Mouse (Mus musculus) telencephalon, adult 2 months (tissue): ENCODE measurements around the gene Itgb2.
A peak's percentile ranks its signal among the peaks of the same experiment; 100 is the strongest.

Experiments
- DNase-seq: peaks from one replicate; pipeline ENCODE4 v3.0.0-alpha.2; 2011; ENCODE audit warnings: low read depth, low spot score

The Itgb2 gene

GRCm38 (mm10) chr10:77587091-77587775 is 57.2 kb downstream of the Itgb2 start:
- DNase-seq = no peak

- no peak for DNase-seq
Measured at GRCm38 (mm10) chr10:77588036-77588435, 58.0 kb downstream of the Itgb2 start.

GRCm38 (mm10) chr10:77589117-77589516 is 59.1 kb downstream of the Itgb2 start:
- no peak for DNase-seq

GRCm38 (mm10) chr10:77589749-77590148 is 59.7 kb downstream of the Itgb2 start:
- no peak for DNase-seq

- DNase-seq = peak; percentile 34
Measured at GRCm38 (mm10) chr10:77590812-77591211, 60.8 kb downstream of the Itgb2 start.

- DNase-seq = peak; percentile 93
Measured at GRCm38 (mm10) chr10:77591546-77591945, 61.5 kb downstream of the Itgb2 start.

GRCm38 (mm10) chr10:77596060-77596459 is 66.0 kb downstream of the Itgb2 start:
- DNase-seq = peak; percentile 63

GRCm38 (mm10) chr10:77603021-77603420 is 73.0 kb downstream of the Itgb2 start:
- DNase-seq = no peak

- no peak for DNase-seq
Measured at GRCm38 (mm10) chr10:77604111-77604510, 74.1 kb downstream of the Itgb2 start.

- no peak for DNase-seq
Measured at GRCm38 (mm10) chr10:77604958-77605357, 74.9 kb downstream of the Itgb2 start.

GRCm38 (mm10) chr10:77605368-77605767 is 75.3 kb downstream of the Itgb2 start:
- no peak for DNase-seq

GRCm38 (mm10) chr10:77605908-77606826 is 76.1 kb downstream of the Itgb2 start, which contains the start of the genes Sumo3 and Gm49325:
Sumo3 (plus strand) TSS chr10:77606097.
Gm49325 (plus strand) TSS chr10:77606197.
- peak; percentile 80 for DNase-seq

- no peak for DNase-seq
Measured at GRCm38 (mm10) chr10:77606855-77607254, 76.8 kb downstream of the Itgb2 start.

GRCm38 (mm10) chr10:77607441-77607840 is 77.4 kb downstream of the Itgb2 start:
- no peak for DNase-seq

- DNase-seq = no peak
Measured at GRCm38 (mm10) chr10:77608589-77608988, 78.5 kb downstream of the Itgb2 start.

- DNase-seq = no peak
Measured at GRCm38 (mm10) chr10:77610221-77610961, 80.3 kb downstream of the Itgb2 start.

GRCm38 (mm10) chr10:77613409-77613808 is 83.4 kb downstream of the Itgb2 start:
- no peak for DNase-seq
